18 mouse cellular contexts compared by ENCODE assay signal in the genomic region with DNA sequence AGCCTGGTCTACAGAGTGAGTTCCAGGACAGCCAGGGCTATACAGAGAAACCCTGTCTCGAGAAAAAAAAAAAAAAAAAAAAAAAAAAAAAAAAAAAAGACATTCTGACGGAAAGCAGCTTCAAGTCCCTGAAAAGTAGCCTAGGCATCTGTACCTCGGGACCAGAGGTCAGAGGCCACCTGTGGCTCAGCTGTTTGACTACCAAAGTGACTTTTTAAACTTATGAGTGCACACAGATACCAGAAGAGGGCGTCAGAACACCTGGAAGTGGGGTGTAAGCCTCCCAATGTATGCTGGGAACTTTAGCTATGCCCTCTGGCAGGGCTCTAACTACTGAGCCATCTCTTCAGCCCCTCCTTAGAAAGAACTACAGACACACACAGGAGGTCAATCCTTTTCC. TPM values are rescaled to one million over a fixed set of nuclear protein-coding genes. Genes with fewer than 3 reads are reported as not detected.
A peak's percentile ranks its signal among the peaks of the same experiment; 100 is the strongest.
DNase-seq lines count a peak whose midpoint lies in the region; ATAC-seq and TF ChIP-seq lines count a peak whose summit lies in the region.
"Had no signal": no experiment of that assay in that cellular context is flagged by ENCODE, and none has a peak within 500 bp of the region (broad histone marks: within the 10 kb centered on the region; RNA-seq: fewer than 3 reads in every experiment).

No protein-coding gene starts in this region.

- H3K9me3 ChIP-seq in liver, embryonic 12.5 days (replicated peaks): no peaks in the 10 kb centered on the region
- H3K9me3 ChIP-seq in liver, embryonic 11.5 days (ENCODE audit: control insufficient read depth, low read length): no peaks in the 10 kb centered on the region
- H3K9me3 ChIP-seq in ES-Bruce4 (replicated peaks; ENCODE audit: control insufficient read depth, insufficient read depth, low read length, poor library complexity, severe bottlenecking): 0 out of 2 replicates have a peak, but pooled peaks cover 3% of the 10 kb centered on the region
- H3K9me3 ChIP-seq in forebrain, embryonic 13.5 days (replicated peaks): no peaks in the 10 kb centered on the region
- H3K9me3 ChIP-seq: forebrain, embryonic 15.5 days; hindbrain, embryonic 12.5 days; megakaryocyte, embryonic 14.5 days had no signal

- H3K4me2 ChIP-seq in liver, embryonic 12.5 days: peak overlapping the region; percentile 20; the same call in 1 of the 2 replicates
- H3K4me2 ChIP-seq in liver, embryonic 11.5 days: no peak overlapping the region
- no peak overlapping the region for H3K4me2 ChIP-seq in forebrain, embryonic 13.5 days
- H3K4me2 ChIP-seq: forebrain, embryonic 15.5 days; hindbrain, embryonic 12.5 days had no signal

- TF ChIP-seq EP300 in ES-Bruce4 (IDR thresholded peaks at IDR 0.05; ENCODE audit: insufficient read depth, low read depth, low read length): no peak

- H3K27me3 ChIP-seq in liver, embryonic 12.5 days (replicated peaks): no peaks in the 10 kb centered on the region
- H3K27me3 ChIP-seq in liver, embryonic 11.5 days (replicated peaks; ENCODE audit: control insufficient read depth, insufficient read depth, low read length): no peaks in the 10 kb centered on the region
- no peaks in the 10 kb centered on the region for H3K27me3 ChIP-seq in ES-Bruce4 (ENCODE audit: control insufficient read depth, insufficient read depth, low read length, poor library complexity, severe bottlenecking)
- no peaks in the 10 kb centered on the region for H3K27me3 ChIP-seq in splenic B cell, adult 2 months (ENCODE audit: control insufficient read depth, insufficient read depth, low read length, poor library complexity, severe bottlenecking)
- no peaks in the 10 kb centered on the region for H3K27me3 ChIP-seq in forebrain, embryonic 13.5 days
- H3K27me3 ChIP-seq: forebrain, embryonic 15.5 days; hindbrain, embryonic 12.5 days had no signal

- DNase-seq in liver, embryonic 11.5 days (ENCODE audit: low spot score): no peak
- DNase-seq in splenic B cell, adult 2 months (ENCODE audit: low read depth, low spot score): peak; percentile 76
- DNase-seq in layer of hippocampus, adult 18-20 months (ENCODE audit: low spot score in 2 of 2): no peak
- DNase-seq: adrenal gland, postnatal 36 days; cerebellum, adult 9-11 months; heart, adult 18-20 months; retina, postnatal 1 day had no signal

- ATAC-seq in liver, embryonic 12.5 days: no peak
- no peak for ATAC-seq in liver, embryonic 11.5 days (replicated peaks; ENCODE audit: low FRiP score)
- ATAC-seq in forebrain, embryonic 13.5 days: no peak
- ATAC-seq: activated CD4-positive, CD25-positive, alpha-beta regulatory T cell, adult 4 months; forebrain, embryonic 15.5 days; intestine, embryonic 16.5 days; lung, postnatal 0 days had no signal

- peaks cover 3% of the 10 kb centered on the region; the same call in 1 of the 2 replicates for H3K4me1 ChIP-seq in liver, embryonic 12.5 days
- H3K4me1 ChIP-seq in liver, embryonic 11.5 days (replicated peaks; ENCODE audit: control insufficient read depth, insufficient read depth, low read length): no peaks in the 10 kb centered on the region
- peaks cover 7% of the 10 kb centered on the region for H3K4me1 ChIP-seq in ES-Bruce4 (ENCODE audit: control insufficient read depth, insufficient read depth, low read length)
- peaks cover 1% of the 10 kb centered on the region; the same call in 1 of the 2 replicates for H3K4me1 ChIP-seq in bone marrow, adult 2 months (ENCODE audit: control insufficient read depth, insufficient read depth, low read length)
- no peaks in the 10 kb centered on the region for H3K4me1 ChIP-seq in forebrain, embryonic 13.5 days
- H3K4me1 ChIP-seq: forebrain, embryonic 15.5 days; hindbrain, embryonic 12.5 days; megakaryocyte, embryonic 14.5 days had no signal

- no peak overlapping the region for H3K27ac ChIP-seq in liver, embryonic 12.5 days
- H3K27ac ChIP-seq in liver, embryonic 11.5 days (ENCODE audit: low read depth, low read length): no peak overlapping the region
- H3K27ac ChIP-seq in ES-Bruce4 (ENCODE audit: insufficient read depth, low read length): peak overlapping the region; percentile 84; the same call in 1 of the 2 replicates
- H3K27ac ChIP-seq in bone marrow, adult 2 months (ENCODE audit: control insufficient read depth, insufficient read depth, low read depth, low read length, poor library complexity): peak overlapping the region; percentile 46
- H3K27ac ChIP-seq in forebrain, embryonic 13.5 days: no peak overlapping the region
- H3K27ac ChIP-seq: forebrain, embryonic 15.5 days; hindbrain, embryonic 12.5 days had no signal

- TF ChIP-seq CTCF in ES-Bruce4 (IDR thresholded peaks at IDR 0.05; ENCODE audit: low read depth, low read length): peak; percentile 8
- peak; percentile 37; the same call in 1 of the 2 replicates for TF ChIP-seq CTCF in bone marrow, adult 2 months (IDR thresholded peaks at IDR 0.05; ENCODE audit: control insufficient read depth, insufficient read depth, low read length)

- no peak for TF ChIP-seq POLR2A in ES-Bruce4 (IDR thresholded peaks at IDR 0.05; ENCODE audit: insufficient read depth, low read length)
- TF ChIP-seq POLR2A in bone marrow, adult 2 months (IDR thresholded peaks at IDR 0.05; ENCODE audit: borderline replicate concordance, control insufficient read depth, low read depth, low read length): no peak

- no peaks in the 10 kb centered on the region for H3K36me3 ChIP-seq in liver, embryonic 12.5 days
- H3K36me3 ChIP-seq in liver, embryonic 11.5 days (ENCODE audit: control insufficient read depth, insufficient read depth, low read length): no peaks in the 10 kb centered on the region
- no peaks in the 10 kb centered on the region for H3K36me3 ChIP-seq in ES-Bruce4 (ENCODE audit: control insufficient read depth, insufficient read depth, low read length, poor library complexity, severe bottlenecking)
- no peaks in the 10 kb centered on the region for H3K36me3 ChIP-seq in splenic B cell, adult 2 months (ENCODE audit: control insufficient read depth, insufficient read depth, low read length, poor library complexity, severe bottlenecking)
- no peaks in the 10 kb centered on the region for H3K36me3 ChIP-seq in forebrain, embryonic 13.5 days (ENCODE audit: poor library complexity, severe bottlenecking)
- H3K36me3 ChIP-seq: forebrain, embryonic 15.5 days; hindbrain, embryonic 12.5 days had no signal

- no peak overlapping the region for H3K4me3 ChIP-seq in liver, embryonic 12.5 days
- H3K4me3 ChIP-seq in liver, embryonic 11.5 days (ENCODE audit: low read depth, low read length): no peak overlapping the region
- no peak overlapping the region for H3K4me3 ChIP-seq in ES-Bruce4 (ENCODE audit: low read depth, low read length)
- no peak overlapping the region for H3K4me3 ChIP-seq in bone marrow, adult 2 months (replicated peaks; ENCODE audit: control insufficient read depth, low read depth, low read length)
- H3K4me3 ChIP-seq in forebrain, embryonic 13.5 days: no peak overlapping the region
- H3K4me3 ChIP-seq: forebrain, embryonic 15.5 days; hindbrain, embryonic 12.5 days; megakaryocyte, embryonic 14.5 days had no signal

- WGBS in liver, embryonic 12.5 days (ENCODE audit: insufficient replicate concordance): 36% methylated on average over 4 of the region's 4 CpGs
- 44% methylated on average over 3 of the region's 4 CpGs for WGBS in liver, embryonic 11.5 days
- 35% methylated on average over 4 of the region's 4 CpGs for WGBS in bone marrow, adult 2 months
- WGBS in forebrain, embryonic 13.5 days: 67% methylated on average over 3 of the region's 4 CpGs

- no peak overlapping the region for H3K9ac ChIP-seq in liver, embryonic 12.5 days
- H3K9ac ChIP-seq in liver, embryonic 11.5 days (ENCODE audit: low read depth, low read length): no peak overlapping the region
- no peak overlapping the region for H3K9ac ChIP-seq in ES-Bruce4 (ENCODE audit: low read depth, poor library complexity, severe bottlenecking)
- H3K9ac ChIP-seq in forebrain, embryonic 13.5 days: no peak overlapping the region
- H3K9ac ChIP-seq: forebrain, embryonic 15.5 days; hindbrain, embryonic 12.5 days had no signal

RNA-seq across cellular contexts. Expression of a gene that starts 14.3 kb away (rescaled TPM):
- polyA plus RNA-seq in liver, embryonic 12.5 days (2016; fragmentation: Nextera tagmentation; extraction: Ambion mirVana): 1.8 and 2.1 TPM in 2 replicates
- 3.1 and 4.3 TPM in 2 replicates for polyA plus RNA-seq in liver, embryonic 11.5 days (2014; fragmentation: Nextera tagmentation; extraction: Ambion mirVana)
- polyA plus RNA-seq in ES-Bruce4 (2011; ENCODE audit: insufficient read depth, insufficient read length, low read depth, missing spikeins): 10.6 and 11.8 TPM in 2 replicates
- 18.2 and 30.0 TPM in 2 replicates for polyA plus RNA-seq in bone marrow, adult 2 months (2011; ENCODE audit: insufficient read depth, insufficient read length, low replicate concordance, missing spikeins)
- total RNA-seq in layer of hippocampus, adult 18-20 months (2021): 1 to 10 TPM; 2.4 to 3.1 TPM
- polyA plus RNA-seq in forebrain, embryonic 13.5 days (2015; fragmentation: Nextera tagmentation; extraction: Ambion mirVana): 2.9 and 3.0 TPM in 2 replicates

RNA-seq across cellular contexts. Expression of a gene that starts 34.3 kb away (rescaled TPM):
- polyA plus RNA-seq in liver, embryonic 12.5 days (2016; fragmentation: Nextera tagmentation; extraction: Ambion mirVana): 228 and 229 TPM in 2 replicates
- 276 and 285 TPM in 2 replicates for polyA plus RNA-seq in liver, embryonic 11.5 days (2014; fragmentation: Nextera tagmentation; extraction: Ambion mirVana)
- polyA plus RNA-seq in ES-Bruce4 (2011; ENCODE audit: insufficient read depth, insufficient read length, low read depth, missing spikeins): 437 and 458 TPM in 2 replicates
- polyA plus RNA-seq in bone marrow, adult 2 months (2011; ENCODE audit: insufficient read depth, insufficient read length, low replicate concordance, missing spikeins): 221 and 312 TPM in 2 replicates
- total RNA-seq in layer of hippocampus, adult 18-20 months (2021): 100 to 1,000 TPM; 189 to 219 TPM
- 288 TPM in 2 replicates for polyA plus RNA-seq in forebrain, embryonic 13.5 days (2015; fragmentation: Nextera tagmentation; extraction: Ambion mirVana)

RNA-seq across cellular contexts. Expression of a gene that starts 51.7 kb away (rescaled TPM):
- polyA plus RNA-seq in liver, embryonic 12.5 days (2016; fragmentation: Nextera tagmentation; extraction: Ambion mirVana): not detected in 2 replicates
- 0.32 and 0.39 TPM in 2 replicates for polyA plus RNA-seq in liver, embryonic 11.5 days (2014; fragmentation: Nextera tagmentation; extraction: Ambion mirVana)
- polyA plus RNA-seq in ES-Bruce4 (2011; ENCODE audit: insufficient read depth, insufficient read length, low read depth, missing spikeins): 2.4 and 3.0 TPM in 2 replicates
- polyA plus RNA-seq in bone marrow, adult 2 months (2011; ENCODE audit: insufficient read depth, insufficient read length, low replicate concordance, missing spikeins): 4.5 and 8.2 TPM in 2 replicates
- total RNA-seq in layer of hippocampus, adult 18-20 months (2021): 1 to 10 TPM in 1 of 2 experiments, under 1 TPM in 1; 0.68 to 1.0 TPM
- not detected in 2 replicates for polyA plus RNA-seq in forebrain, embryonic 13.5 days (2015; fragmentation: Nextera tagmentation; extraction: Ambion mirVana)
- total RNA-seq: adrenal gland, postnatal 36 days; heart, adult 18-20 months had no signal
- polyA plus RNA-seq: forebrain, embryonic 15.5 days; hindbrain, embryonic 12.5 days; intestine, embryonic 16.5 days; large intestine, adult 2 months had no signal

Comparison
In these comparisons a context has a peak if more than half of its experiments do, and no peak if none do; other contexts are left out.
1. H3K27ac ChIP-seq: peak in ES-Bruce4 (single experiment) and bone marrow, adult 2 months (single experiment); none in liver, embryonic 12.5 days (single experiment), liver, embryonic 11.5 days (single experiment) and forebrain, embryonic 13.5 days (single experiment).